Mouse (Mus musculus) lung, embryonic 16.5 days (tissue): ENCODE results near the gene Slamf6. TPM values are rescaled to one million over a fixed set of nuclear protein-coding genes. Genes with fewer than 3 reads are reported as not detected.
"Not testable (repeated sequence)": the region's sequence is repeated elsewhere in the genome, so short reads cannot be mapped to it uniquely, and the experiment has no call there.

ENCODE experiments used
- ATAC-seq: fragments of 200-750 bp; cut with Nextera tagmentation; 2 replicates; pipeline ENCODE4 v1.8.0; 2017; ENCODE audit warnings: low read depth, mild to moderate bottlenecking, moderate library complexity
- H3K27ac ChIP-seq: fragments of 300-500 bp; sonication (generic); 2 replicates; pipeline ENCODE4 v1.5.1; 2014; ENCODE audit warnings: mild to moderate bottlenecking, control low read depth, low read length
- H3K27me3 ChIP-seq: fragments of 300-500 bp; sonication (generic); 2 replicates; pipeline ENCODE4 v1.6.1; 2014; ENCODE audit warnings: low read depth, low read length, mixed read lengths; ENCODE audit not compliant: control insufficient read depth, insufficient read depth
- H3K36me3 ChIP-seq: fragments of 300-500 bp; sonication (generic); 2 replicates; pipeline ENCODE4 v1.6.1; 2014; ENCODE audit warnings: low read length; ENCODE audit not compliant: control insufficient read depth, insufficient read depth
- H3K4me1 ChIP-seq: fragments of 300-500 bp; sonication (generic); replicated peaks from 2 replicates; pipeline ENCODE4 v1.6.1; 2014; ENCODE audit warnings: low read length, mixed read lengths; ENCODE audit not compliant: control insufficient read depth, insufficient read depth
- H3K4me2 ChIP-seq: fragments of 300-500 bp; sonication (generic); 2 replicates; pipeline ENCODE4 v1.6.1; 2014; ENCODE audit warnings: low read depth, low read length, control low read depth
- H3K4me3 ChIP-seq: fragments of 300-500 bp; sonication (generic); 2 replicates; pipeline ENCODE4 v1.5.1; 2014; ENCODE audit warnings: mild to moderate bottlenecking, low read length, control low read depth
- H3K9ac ChIP-seq: fragments of 300-500 bp; sonication (generic); 2 replicates; pipeline ENCODE4 v1.6.1; 2014; ENCODE audit warnings: low read length, control low read depth
- H3K9me3 ChIP-seq: fragments of 300-500 bp; sonication (generic); 2 replicates; pipeline ENCODE4 v1.6.1; 2016; ENCODE audit warnings: low read length; ENCODE audit not compliant: control insufficient read depth
- WGBS: fragments of 180-500 bp; shearing (Covaris S2); extraction: QIAGEN DNeasy Blood & Tissue Kit; methylation state at CpG from one replicate; pipeline ENCODE4 v1.1.7; 2014; 5-methylcytosine and 5-hydroxymethylcytosine counted together
- polyA plus RNA-seq: library from polyadenylated mRNA; unstranded; fragments of >200 nt; fragmentation: Nextera tagmentation; extraction: Ambion mirVana; gene quantifications from 2 replicates; pipeline ENCODE4 v1.2.1, GENCODE M21; 2015

The Slamf6 gene
- 0.85 and 4.5 TPM in 2 replicates for polyA plus RNA-seq

- Histone ChIP-seq H3K4me2 (no peak within 1 kb of the TSS; the same call in 1 of the 2 replicates), H3K27me3 (no peaks in the 10 kb centered on the region), H3K4me1 (no peaks in the 10 kb centered on the region), H3K9me3 (no peaks in the 10 kb centered on the region), H3K36me3 (no peaks in the 10 kb centered on the region), H3K27ac (no peak within 1 kb of the TSS), H3K9ac (no peak within 1 kb of the TSS), H3K4me3 (no peak within 1 kb of the TSS)
- 55% methylated on average over 14 of the region's 14 CpGs for WGBS
- ATAC-seq = no peak
Observed at GRCm38 (mm10) chr1:171917305-171918039, at the start of gene Slamf6. Slamf6 (plus strand) TSS chr1:171917515.

GRCm38 (mm10) chr1:171886989-171887388 lies 30.3 kb upstream of the Slamf6 start:
- H3K4me1 ChIP-seq = no peaks in the 10 kb centered on the region
- H3K9ac ChIP-seq = no peak overlapping the region
- H3K9me3 ChIP-seq = no peaks in the 10 kb centered on the region
- no peaks in the 10 kb centered on the region for H3K27me3 ChIP-seq
- no peak overlapping the region for H3K4me2 ChIP-seq
- no peaks in the 10 kb centered on the region for H3K36me3 ChIP-seq
- no peak for ATAC-seq
- no peak overlapping the region for H3K4me3 ChIP-seq
- WGBS = 84% methylated on average over 1 of the region's 1 CpGs
- H3K27ac ChIP-seq = no peak overlapping the region

GRCm38 (mm10) chr1:171895364-171895763 lies 22.0 kb upstream of the Slamf6 start, which contains the start of gene Gm10521:
Gm10521 (plus strand) TSS chr1:171895664.
- H3K4me2 ChIP-seq, H3K4me3 ChIP-seq, H3K36me3 ChIP-seq, H3K27ac ChIP-seq, ATAC-seq, H3K9ac ChIP-seq, H3K9me3 ChIP-seq, H3K27me3 ChIP-seq, H3K4me1 ChIP-seq: not testable (repeated sequence)
- WGBS = 71% methylated on average over 5 of the region's 5 CpGs

GRCm38 (mm10) chr1:171904011-171904410 lies 13.3 kb upstream of the Slamf6 start:
- Histone ChIP-seq H3K4me1 (no peaks in the 10 kb centered on the region), H3K9me3 (no peaks in the 10 kb centered on the region), H3K4me2 (no peak overlapping the region), H3K27ac (no peak overlapping the region), H3K36me3 (no peaks in the 10 kb centered on the region), H3K4me3 (no peak overlapping the region), H3K27me3 (no peaks in the 10 kb centered on the region), H3K9ac (no peak overlapping the region)
- 62% methylated on average over 1 of the region's 1 CpGs for WGBS
- ATAC-seq = no peak

DNA sequence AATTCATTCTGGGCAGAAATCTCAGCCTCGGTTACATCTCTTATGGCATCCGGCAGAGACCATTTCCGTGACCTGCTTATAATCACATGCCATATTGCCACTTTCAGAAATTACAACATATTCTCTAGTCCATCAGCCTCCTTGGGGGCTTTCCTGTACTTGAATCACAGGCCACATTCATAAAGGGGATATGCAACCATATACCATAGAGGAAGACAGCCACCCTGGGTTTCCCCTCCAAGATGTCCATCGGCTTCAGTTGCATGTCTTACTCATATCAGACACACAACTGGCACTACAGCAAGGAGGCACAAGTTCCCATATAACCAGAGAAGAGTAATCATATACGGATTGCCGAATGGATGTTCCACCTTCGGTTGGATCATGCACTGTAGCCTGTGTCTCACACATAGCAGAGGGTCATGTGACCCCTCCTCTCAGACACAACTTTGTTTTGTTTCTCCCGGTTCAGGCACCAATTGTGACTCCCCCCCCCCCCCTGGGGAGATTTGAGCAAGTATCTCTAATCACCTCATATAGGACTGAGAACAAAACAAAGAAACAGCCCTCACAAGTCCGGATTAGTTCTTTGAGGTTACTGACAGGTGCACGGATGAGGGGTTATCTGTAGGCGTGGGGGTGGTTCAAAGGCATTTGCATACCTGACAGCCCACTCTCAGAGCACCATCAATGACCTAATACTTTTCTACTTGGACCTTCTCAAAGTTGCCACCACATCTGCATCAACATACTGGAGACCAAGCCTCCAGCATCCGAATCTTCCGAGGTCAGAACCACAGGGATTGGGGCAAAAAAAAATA lies 1.5 kb upstream of the Slamf6 start:
- Histone ChIP-seq H3K4me2 (no peak overlapping the region), H3K9me3 (no peaks in the 10 kb centered on the region), H3K4me3 (no peak overlapping the region), H3K9ac (no peak overlapping the region), H3K36me3 (no peaks in the 10 kb centered on the region), H3K27me3 (no peaks in the 10 kb centered on the region), H3K4me1 (no peaks in the 10 kb centered on the region), H3K27ac (no peak overlapping the region)
- WGBS = 75% methylated on average over 13 of the region's 13 CpGs
- no peak for ATAC-seq

DNA sequence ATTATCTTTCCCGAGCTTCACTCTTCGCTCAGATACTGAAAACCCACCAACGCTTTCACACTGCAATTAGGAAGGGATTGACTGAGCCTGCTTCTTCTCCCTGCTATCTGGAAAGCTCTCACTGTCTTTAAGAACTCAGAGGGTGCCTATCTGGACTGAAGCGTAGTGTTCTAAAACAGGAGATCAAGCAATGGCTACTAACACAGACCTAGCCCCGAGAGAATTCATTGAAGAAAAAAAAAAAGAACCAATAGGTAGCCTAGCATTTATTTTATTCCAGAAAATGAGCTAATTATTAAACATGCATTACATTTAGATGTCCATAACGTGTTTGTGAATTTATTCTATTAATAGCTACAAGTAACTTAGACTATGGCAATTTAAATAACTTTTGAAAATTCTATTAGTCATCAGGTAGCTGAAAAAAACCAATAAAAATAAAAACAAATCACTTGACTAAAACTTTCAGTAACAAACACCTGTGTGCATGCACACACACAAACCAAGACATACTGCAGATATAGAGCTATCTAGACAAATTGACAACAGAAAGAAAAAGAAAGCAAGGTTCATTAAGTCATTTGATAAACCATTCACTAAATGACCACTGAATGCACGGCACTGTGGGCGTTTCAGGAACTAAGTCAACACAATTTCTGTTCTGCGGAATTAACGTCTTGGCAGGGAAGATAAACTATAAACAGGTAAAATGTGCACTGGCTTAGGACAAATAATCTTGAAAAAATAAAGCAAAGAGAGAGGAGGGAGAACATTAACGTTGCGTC lies 1.0 kb downstream of the Slamf6 start:
- 71% methylated on average over 12 of the region's 12 CpGs for WGBS
- no peak for ATAC-seq
- Histone ChIP-seq H3K4me2 (no peak overlapping the region; the same call in 1 of the 2 replicates), H3K9me3 (no peaks in the 10 kb centered on the region), H3K36me3 (no peaks in the 10 kb centered on the region), H3K9ac (no peak overlapping the region), H3K27me3 (no peaks in the 10 kb centered on the region), H3K4me1 (no peaks in the 10 kb centered on the region), H3K27ac (no peak overlapping the region), H3K4me3 (no peak overlapping the region)

DNA sequence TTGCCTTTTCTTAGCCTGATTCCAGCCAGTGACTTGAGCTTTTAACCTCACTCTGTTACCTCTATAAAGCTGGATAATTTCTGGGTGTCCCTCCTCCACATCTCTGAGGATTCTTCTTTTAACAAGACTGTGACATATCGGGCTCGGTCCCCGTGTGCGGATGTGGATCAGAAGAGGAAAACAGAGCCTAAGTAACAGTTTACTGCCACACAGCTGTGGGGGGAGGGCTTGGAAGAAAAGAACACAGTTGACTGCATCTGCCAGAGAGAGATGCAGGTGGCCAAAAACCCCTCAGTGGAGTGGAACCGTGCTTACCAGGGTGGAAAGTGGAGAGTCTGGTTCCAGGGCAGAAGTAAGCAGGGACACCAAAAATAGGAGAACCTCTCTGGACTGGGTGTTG lies 1.9 kb downstream of the Slamf6 start:
- no peak overlapping the region for H3K4me3 ChIP-seq
- H3K27ac ChIP-seq = no peak overlapping the region
- no peaks in the 10 kb centered on the region for H3K27me3 ChIP-seq
- H3K9ac ChIP-seq = no peak overlapping the region
- no peak overlapping the region for H3K4me2 ChIP-seq
- no peak for ATAC-seq
- H3K4me1 ChIP-seq = no peaks in the 10 kb centered on the region
- 84% methylated on average over 5 of the region's 5 CpGs for WGBS
- H3K36me3 ChIP-seq = no peaks in the 10 kb centered on the region
- no peaks in the 10 kb centered on the region for H3K9me3 ChIP-seq

DNA sequence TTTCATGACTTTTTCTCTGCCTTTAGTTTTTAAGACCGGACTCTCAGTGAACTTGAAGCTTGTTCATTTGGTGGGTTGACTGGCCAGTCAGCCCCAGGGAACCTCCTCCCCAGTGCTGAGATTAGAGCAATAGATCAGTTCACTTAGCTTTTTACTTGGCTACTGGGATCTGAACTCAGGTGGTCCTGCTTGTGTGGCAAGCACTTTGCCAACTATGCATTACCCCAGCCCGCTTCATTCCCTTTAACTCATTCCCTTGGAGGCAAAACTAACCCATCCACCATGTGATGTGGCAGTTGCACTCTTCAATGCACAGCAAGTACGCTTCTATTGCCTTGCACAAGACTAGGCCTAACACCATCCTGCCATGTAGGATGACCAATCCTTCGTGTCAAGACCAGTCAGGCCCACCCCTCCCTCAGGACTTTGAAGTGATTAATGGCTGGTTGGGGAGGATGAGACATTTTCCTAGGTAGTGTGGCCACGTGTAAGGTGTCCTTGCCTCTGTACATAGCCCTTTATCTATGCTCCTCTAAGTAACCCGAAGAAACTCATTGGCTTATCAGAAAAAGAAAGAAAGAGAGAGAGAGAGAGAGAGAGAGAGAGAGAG lies 2.7 kb downstream of the Slamf6 start:
- H3K27ac ChIP-seq = no peak overlapping the region
- ATAC-seq = no peak
- 77% methylated on average over 6 of the region's 6 CpGs for WGBS

More for the DNA sequence above, 2.7 kb downstream of the Slamf6 start:
- Histone ChIP-seq H3K4me3 (no peak overlapping the region), H3K9ac (no peak overlapping the region), H3K36me3 (no peaks in the 10 kb centered on the region), H3K4me2 (no peak overlapping the region), H3K9me3 (no peaks in the 10 kb centered on the region), H3K4me1 (no peaks in the 10 kb centered on the region), H3K27me3 (no peaks in the 10 kb centered on the region)
